Mouse (Mus musculus) bone marrow, adult 2 months (tissue): Measurements from ENCODE around the gene Inip.

Source experiments
- CTCF ChIP-seq: fragments of 200-500 bp; IDR thresholded peaks from 2 replicates; pipeline ENCODE4 v1.5.1; 2011; ENCODE audit warnings: low read length, control low read depth; ENCODE audit not compliant: control insufficient read depth, insufficient read depth
- POLR2A ChIP-seq: fragments of 200-500 bp; IDR thresholded peaks from 2 replicates; pipeline ENCODE4 v1.6.1; 2011; ENCODE audit warnings: low read depth, mild to moderate bottlenecking, control low read depth, low read length, borderline replicate concordance; ENCODE audit not compliant: control insufficient read depth

GRCm38 (mm10) chr4:59794116-59794515 is 7.3 kb downstream of the Inip start:
- TF ChIP-seq POLR2A (no peak), CTCF (no peak)
